Mouse (Mus musculus) bone marrow macrophage, adult 2 months (primary cell): ENCODE measurements at regions not wholly inside any gene's neighbourhood (a gene's known extent, or its start where the extent isn't known, plus 50 kb on each side); places are given as distances from the start of the nearest gene placed in this dataset.

Experiments used
- CTCF ChIP-seq: IDR thresholded peaks from 2 replicates; pipeline ENCODE4 v1.5.1; 2012; ENCODE audit warnings: low read depth, mild to moderate bottlenecking, low read length, moderate library complexity
- POLR2A ChIP-seq: IDR thresholded peaks from 2 replicates; pipeline ENCODE4 v1.6.1; 2012; ENCODE audit warnings: mild to moderate bottlenecking, low read depth, low read length, borderline replicate concordance

DNA sequence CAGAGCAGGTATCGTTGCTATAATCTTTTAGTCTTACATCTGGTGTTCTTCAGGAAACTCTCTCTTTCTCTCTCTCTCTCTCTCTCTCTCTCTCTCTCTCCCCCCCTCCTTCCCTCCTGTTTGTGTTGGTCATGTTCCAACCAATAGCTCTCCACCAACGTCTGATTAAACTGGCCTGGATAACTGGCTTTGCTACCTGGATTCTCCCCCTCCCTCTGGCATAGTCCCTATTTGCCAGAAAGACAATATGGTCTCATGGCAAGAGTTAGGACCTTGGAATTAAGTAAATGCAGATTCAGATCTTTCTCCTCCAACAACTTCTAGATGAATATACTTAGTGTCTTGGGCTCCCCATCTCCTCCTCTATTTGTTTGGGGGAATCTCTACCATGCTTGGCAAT lies 161.6 kb upstream of the Jarid2 start:
- TF ChIP-seq CTCF (no peak), POLR2A (no peak)
